Mouse (Mus musculus): Measurements from ENCODE around the gene C1ql1.
A peak's percentile ranks its signal among the peaks of the same experiment; 100 is the strongest.

C1ql1 gene

GRCm38 (mm10) chr11:102945306-102946264 is 903 bp downstream of the C1ql1 start:
- Histone ChIP-seq H3K27me3 (ENCODE audit: control insufficient read depth, insufficient read depth, low read length, poor library complexity, severe bottlenecking) (no peaks in the 10 kb centered on the region), H3K36me3 (ENCODE audit: control insufficient read depth, insufficient read depth, low read length, poor library complexity, severe bottlenecking) (no peaks in the 10 kb centered on the region)
- DNase-seq (ENCODE audit: low read depth, low spot score): peak; percentile 12

GRCm38 (mm10) chr11:102941236-102941635 is 5.3 kb downstream of the C1ql1 start:
- H3K36me3 ChIP-seq (ENCODE audit: control insufficient read depth, insufficient read depth, low read length, poor library complexity, severe bottlenecking): no peaks in the 10 kb centered on the region
- H3K27me3 ChIP-seq (ENCODE audit: control insufficient read depth, insufficient read depth, low read length, poor library complexity, severe bottlenecking): no peaks in the 10 kb centered on the region
- no peak for DNase-seq (ENCODE audit: low read depth, low spot score)

- Histone ChIP-seq H3K27me3 (ENCODE audit: control insufficient read depth, insufficient read depth, low read length, poor library complexity, severe bottlenecking) (no peaks in the 10 kb centered on the region), H3K36me3 (ENCODE audit: control insufficient read depth, insufficient read depth, low read length, poor library complexity, severe bottlenecking) (no peaks in the 10 kb centered on the region)
- DNase-seq (ENCODE audit: low read depth, low spot score): no peak
These were observed 7.3 kb downstream of the C1ql1 start for GRCm38 (mm10) chr11:102939024-102939675.

GRCm38 (mm10) chr11:102937529-102938182 is 8.8 kb downstream of the C1ql1 start:
- H3K36me3 ChIP-seq (ENCODE audit: control insufficient read depth, insufficient read depth, low read length, poor library complexity, severe bottlenecking): no peaks in the 10 kb centered on the region
- DNase-seq (ENCODE audit: low read depth, low spot score): no peak
- no peaks in the 10 kb centered on the region for H3K27me3 ChIP-seq (ENCODE audit: control insufficient read depth, insufficient read depth, low read length, poor library complexity, severe bottlenecking)

GRCm38 (mm10) chr11:102936272-102936671 is 10.2 kb downstream of the C1ql1 start:
- H3K27me3 ChIP-seq (ENCODE audit: control insufficient read depth, insufficient read depth, low read length, poor library complexity, severe bottlenecking): no peaks in the 10 kb centered on the region
- H3K36me3 ChIP-seq (ENCODE audit: control insufficient read depth, insufficient read depth, low read length, poor library complexity, severe bottlenecking): no peaks in the 10 kb centered on the region
- no peak for DNase-seq (ENCODE audit: low read depth, low spot score)

- Histone ChIP-seq H3K36me3 (ENCODE audit: control insufficient read depth, insufficient read depth, low read length, poor library complexity, severe bottlenecking) (no peaks in the 10 kb centered on the region), H3K27me3 (ENCODE audit: control insufficient read depth, insufficient read depth, low read length, poor library complexity, severe bottlenecking) (no peaks in the 10 kb centered on the region)
- DNase-seq (ENCODE audit: low read depth, low spot score): no peak
These were observed 15.8 kb downstream of the C1ql1 start for GRCm38 (mm10) chr11:102930672-102931071.

- H3K27me3 ChIP-seq (ENCODE audit: control insufficient read depth, insufficient read depth, low read length, poor library complexity, severe bottlenecking): no peaks in the 10 kb centered on the region
- no peaks in the 10 kb centered on the region for H3K36me3 ChIP-seq (ENCODE audit: control insufficient read depth, insufficient read depth, low read length, poor library complexity, severe bottlenecking)
- peak; percentile 73 for DNase-seq (ENCODE audit: low read depth, low spot score)
These were observed 21.2 kb downstream of the C1ql1 start for GRCm38 (mm10) chr11:102925351-102925717.

GRCm38 (mm10) chr11:102924557-102925350 is 21.7 kb downstream of the C1ql1 start, which contains the start of gene Kif18b:
Kif18b (minus strand) TSS chr11:102925124.
- Histone ChIP-seq H3K27me3 (ENCODE audit: control insufficient read depth, insufficient read depth, low read length, poor library complexity, severe bottlenecking) (no peaks in the 10 kb centered on the region), H3K36me3 (ENCODE audit: control insufficient read depth, insufficient read depth, low read length, poor library complexity, severe bottlenecking) (no peaks in the 10 kb centered on the region)
- DNase-seq (ENCODE audit: low read depth, low spot score): peak; percentile 96

GRCm38 (mm10) chr11:102921491-102921890 is 25.0 kb downstream of the C1ql1 start:
- DNase-seq (ENCODE audit: low read depth, low spot score): no peak
- Histone ChIP-seq H3K36me3 (ENCODE audit: control insufficient read depth, insufficient read depth, low read length, poor library complexity, severe bottlenecking) (no peaks in the 10 kb centered on the region), H3K27me3 (ENCODE audit: control insufficient read depth, insufficient read depth, low read length, poor library complexity, severe bottlenecking) (no peaks in the 10 kb centered on the region)

- H3K27me3 ChIP-seq (ENCODE audit: control insufficient read depth, insufficient read depth, low read length, poor library complexity, severe bottlenecking): no peaks in the 10 kb centered on the region
- DNase-seq (ENCODE audit: low read depth, low spot score): no peak
- H3K36me3 ChIP-seq (ENCODE audit: control insufficient read depth, insufficient read depth, low read length, poor library complexity, severe bottlenecking): no peaks in the 10 kb centered on the region
These were observed 28.4 kb downstream of the C1ql1 start for GRCm38 (mm10) chr11:102918077-102918476.

- no peak for DNase-seq (ENCODE audit: low read depth, low spot score)
- no peaks in the 10 kb centered on the region for H3K27me3 ChIP-seq (ENCODE audit: control insufficient read depth, insufficient read depth, low read length, poor library complexity, severe bottlenecking)
- no peaks in the 10 kb centered on the region for H3K36me3 ChIP-seq (ENCODE audit: control insufficient read depth, insufficient read depth, low read length, poor library complexity, severe bottlenecking)
These were observed 31.1 kb downstream of the C1ql1 start for GRCm38 (mm10) chr11:102915380-102915779.

- no peak for DNase-seq (ENCODE audit: low read depth, low spot score)
- H3K27me3 ChIP-seq (ENCODE audit: control insufficient read depth, insufficient read depth, low read length, poor library complexity, severe bottlenecking): no peaks in the 10 kb centered on the region
- no peaks in the 10 kb centered on the region for H3K36me3 ChIP-seq (ENCODE audit: control insufficient read depth, insufficient read depth, low read length, poor library complexity, severe bottlenecking)
These were observed 35.1 kb downstream of the C1ql1 start for GRCm38 (mm10) chr11:102911376-102911775.

GRCm38 (mm10) chr11:102903654-102904053 is 42.8 kb downstream of the C1ql1 start:
- no peak for DNase-seq (ENCODE audit: low read depth, low spot score)

GRCm38 (mm10) chr11:102902107-102902506 is 44.4 kb downstream of the C1ql1 start:
- no peaks in the 10 kb centered on the region for H3K36me3 ChIP-seq (ENCODE audit: control insufficient read depth, insufficient read depth, low read length, poor library complexity, severe bottlenecking)
- DNase-seq (ENCODE audit: low read depth, low spot score): no peak
- H3K27me3 ChIP-seq (ENCODE audit: control insufficient read depth, insufficient read depth, low read length, poor library complexity, severe bottlenecking): no peaks in the 10 kb centered on the region

More at GRCm38 (mm10) chr11:102903654-102904053, 42.8 kb downstream of the C1ql1 start:
- H3K36me3 ChIP-seq (ENCODE audit: control insufficient read depth, insufficient read depth, low read length, poor library complexity, severe bottlenecking): no peaks in the 10 kb centered on the region
- no peaks in the 10 kb centered on the region for H3K27me3 ChIP-seq (ENCODE audit: control insufficient read depth, insufficient read depth, low read length, poor library complexity, severe bottlenecking)
